Mouse (Mus musculus): ENCODE measurements around the gene Olfr461. TPM values are rescaled to one million over a fixed set of nuclear protein-coding genes. Genes with fewer than 3 reads are reported as not detected.
"Not testable (repeated sequence)": the region's sequence is repeated elsewhere in the genome, so short reads cannot be mapped to it uniquely, and the experiment has no call there.

Gene Olfr461
- 0.04 TPM in 1 of 2 replicates, not detected in the other for polyA plus RNA-seq (2014; fragmentation: Nextera tagmentation; extraction: Ambion mirVana)

DNA sequence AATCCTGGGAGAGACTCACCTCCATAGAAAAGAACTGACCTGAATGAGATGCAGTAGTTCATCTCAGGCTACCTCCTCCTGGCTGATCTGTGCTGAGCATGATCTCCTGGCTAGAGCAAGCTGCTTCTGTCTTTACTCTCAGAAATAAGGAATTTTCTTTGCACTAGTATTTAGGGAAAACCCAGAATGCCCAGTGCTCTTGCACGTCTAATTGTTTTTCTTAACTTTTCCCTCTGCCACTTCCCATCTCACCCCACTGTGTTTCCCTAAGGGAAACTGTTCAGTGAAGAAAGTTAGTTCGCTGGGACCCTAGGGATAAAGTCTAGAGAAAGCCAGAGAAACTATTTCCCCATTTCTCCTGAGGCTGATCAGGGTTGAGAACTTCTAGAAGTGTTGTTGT lies at the start of gene Olfr461:
Gene Olfr461, minus strand, starts transcription at position 101 of the 400 bp plus-strand sequence.
- Histone ChIP-seq H3K27me3 (ENCODE audit: insufficient read depth, low read length) (no peaks in the 10 kb centered on the region), H3K36me3 (ENCODE audit: insufficient read depth) (no peaks in the 10 kb centered on the region), H3K9me3 (ENCODE audit: low read depth, low read length) (no peaks in the 10 kb centered on the region), H3K4me2 (no peak within 1 kb of the TSS), H3K4me1 (ENCODE audit: insufficient read depth) (no peaks in the 10 kb centered on the region), H3K27ac (ENCODE audit: low read depth) (no peak within 1 kb of the TSS), H3K4me3 (ENCODE audit: low read depth, low read length) (no peak within 1 kb of the TSS), H3K9ac (no peak within 1 kb of the TSS)
- ATAC-seq (ENCODE audit: insufficient read depth) = no peak
- no peak for TF ChIP-seq CTCF (IDR thresholded peaks at IDR 0.05; ENCODE audit: low read depth)
- WGBS = 83% methylated on average over 2 of the region's 2 CpGs
- no peak for DNase-seq

DNA sequence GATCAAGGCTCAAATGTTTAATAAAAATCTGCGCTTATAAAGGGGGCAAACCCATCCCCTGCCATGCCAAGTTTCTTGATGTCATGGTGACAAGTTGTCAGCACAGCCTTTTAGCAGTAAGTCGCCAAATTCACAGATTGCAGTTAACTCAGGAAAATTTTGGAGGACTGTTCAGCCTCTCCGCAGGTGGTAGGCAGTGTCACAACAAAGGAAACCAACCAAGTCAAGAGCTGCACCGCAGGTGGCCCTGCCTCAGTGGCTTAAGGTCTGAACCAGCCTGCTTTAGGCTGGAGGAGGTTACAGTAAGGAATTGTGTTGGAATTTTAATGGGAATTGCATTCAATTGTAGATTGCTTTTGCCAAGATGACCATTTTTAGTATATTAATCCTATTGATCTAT lies 43.7 kb upstream of the Olfr461 start:
- H3K4me2 ChIP-seq; H3K36me3 ChIP-seq (ENCODE audit: insufficient read depth); H3K4me1 ChIP-seq (ENCODE audit: insufficient read depth); DNase-seq; H3K27ac ChIP-seq (ENCODE audit: low read depth); H3K4me3 ChIP-seq (ENCODE audit: low read depth, low read length); ATAC-seq (ENCODE audit: insufficient read depth); H3K9ac ChIP-seq; H3K27me3 ChIP-seq (ENCODE audit: insufficient read depth, low read length); H3K9me3 ChIP-seq (ENCODE audit: low read depth, low read length): not testable (repeated sequence)
- WGBS = 29% methylated on average over 4 of the region's 4 CpGs

DNA sequence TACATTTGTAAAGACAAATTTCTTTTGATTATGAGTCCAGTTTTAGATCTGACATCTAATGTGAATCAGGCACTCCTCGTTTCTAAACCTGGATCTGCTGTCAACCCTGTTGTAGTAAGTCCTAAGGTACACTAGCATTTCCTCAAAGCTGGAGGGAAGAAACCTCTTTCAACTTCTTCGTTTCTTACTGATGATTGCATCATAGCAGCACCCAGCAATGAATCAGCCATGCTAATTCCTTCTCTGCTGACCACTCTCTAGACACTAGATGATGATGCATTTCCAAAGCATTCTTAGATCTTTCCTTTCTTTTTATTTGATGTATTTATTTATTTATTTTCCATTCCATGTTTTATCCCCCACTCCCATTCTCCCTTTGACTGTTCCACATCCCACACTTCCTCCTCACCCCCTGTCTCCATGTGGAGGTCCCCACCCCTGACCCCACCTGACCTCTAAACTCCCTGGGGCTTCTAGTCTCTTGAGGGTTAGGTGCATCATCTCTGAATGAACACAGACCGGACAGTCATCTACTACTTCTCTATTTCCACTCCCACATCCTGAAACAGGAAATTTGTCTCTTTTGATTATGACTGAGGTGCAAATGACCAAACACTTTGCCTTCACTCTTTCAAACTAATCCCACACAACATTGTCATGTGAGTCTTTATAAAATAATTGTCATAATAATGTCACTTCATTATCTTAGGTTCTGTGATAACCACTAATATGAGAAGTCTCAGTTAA lies 40.1 kb upstream of the Olfr461 start:
- DNase-seq (no peak), ATAC-seq (ENCODE audit: insufficient read depth) (no peak)
- 57% methylated on average over 3 of the region's 3 CpGs for WGBS
- TF ChIP-seq CTCF (IDR thresholded peaks at IDR 0.05; ENCODE audit: low read depth) = no peak
- H3K27ac ChIP-seq (ENCODE audit: low read depth) = no peak overlapping the region
- no peaks in the 10 kb centered on the region for H3K4me1 ChIP-seq (ENCODE audit: insufficient read depth)
- no peaks in the 10 kb centered on the region for H3K27me3 ChIP-seq (ENCODE audit: insufficient read depth, low read length)
- no peak overlapping the region for H3K4me2 ChIP-seq
- no peaks in the 10 kb centered on the region for H3K36me3 ChIP-seq (ENCODE audit: insufficient read depth)
- H3K9me3 ChIP-seq (ENCODE audit: low read depth, low read length) = no peaks in the 10 kb centered on the region
- H3K4me3 ChIP-seq (ENCODE audit: low read depth, low read length) = no peak overlapping the region
- no peak overlapping the region for H3K9ac ChIP-seq

DNA sequence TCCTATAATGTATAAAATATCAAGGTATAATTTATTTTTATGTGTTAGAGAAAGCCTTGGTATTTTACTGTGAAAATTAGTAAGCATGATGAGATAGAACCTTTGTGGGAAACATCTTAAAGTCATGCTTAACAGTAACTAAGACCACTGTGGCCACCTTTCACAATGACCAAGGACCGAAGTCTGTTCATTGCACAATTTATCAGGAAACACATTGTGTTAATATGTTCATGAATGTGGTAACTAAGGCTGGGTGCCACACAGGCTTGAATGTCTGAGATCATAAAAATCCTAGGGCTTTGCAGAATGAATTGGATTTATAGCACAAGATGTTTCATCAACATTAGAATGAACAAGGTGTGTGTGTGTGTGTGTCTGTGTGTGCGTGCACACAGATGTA lies 33.5 kb upstream of the Olfr461 start:
- no peak overlapping the region for H3K27ac ChIP-seq (ENCODE audit: low read depth)
- H3K27me3 ChIP-seq (ENCODE audit: insufficient read depth, low read length) = no peaks in the 10 kb centered on the region
- WGBS = 88% methylated on average over 2 of the region's 2 CpGs
- no peak for TF ChIP-seq CTCF (IDR thresholded peaks at IDR 0.05; ENCODE audit: low read depth)
- no peaks in the 10 kb centered on the region for H3K9me3 ChIP-seq (ENCODE audit: low read depth, low read length)
- H3K4me1 ChIP-seq (ENCODE audit: insufficient read depth) = no peaks in the 10 kb centered on the region
- H3K36me3 ChIP-seq (ENCODE audit: insufficient read depth) = no peaks in the 10 kb centered on the region
- ATAC-seq (ENCODE audit: insufficient read depth) (no peak), DNase-seq (no peak)
- H3K4me2 ChIP-seq = no peak overlapping the region
- no peak overlapping the region for H3K9ac ChIP-seq
- no peak overlapping the region for H3K4me3 ChIP-seq (ENCODE audit: low read depth, low read length)

DNA sequence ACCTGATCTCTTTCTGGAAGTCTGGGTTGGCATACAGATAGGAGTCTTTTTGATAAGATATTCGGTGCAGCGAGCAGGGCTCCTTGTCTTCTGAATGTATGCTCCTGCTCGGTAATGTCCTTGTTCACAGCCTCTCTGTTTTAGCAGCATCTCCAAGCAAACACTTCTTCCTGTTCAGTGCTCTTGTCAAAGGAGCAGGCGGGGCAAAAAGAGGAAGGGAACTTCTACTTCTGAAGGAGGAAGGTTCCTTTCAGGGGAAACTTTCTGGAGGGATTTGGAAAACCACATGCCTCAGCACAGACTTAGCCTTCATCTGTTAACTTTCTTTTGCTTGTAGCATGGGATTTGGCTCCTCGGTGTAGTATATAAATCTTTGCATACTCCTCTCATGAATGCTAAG lies 30.8 kb upstream of the Olfr461 start, which contains the start of gene Clec5a:
Gene Clec5a, minus strand, starts transcription at position 177 of the 400 bp plus-strand sequence.
- no peaks in the 10 kb centered on the region for H3K36me3 ChIP-seq (ENCODE audit: insufficient read depth)
- no peak for DNase-seq
- no peak within 1 kb of the TSS for H3K4me3 ChIP-seq (ENCODE audit: low read depth, low read length)
- no peaks in the 10 kb centered on the region for H3K9me3 ChIP-seq (ENCODE audit: low read depth, low read length)
- H3K27ac ChIP-seq (ENCODE audit: low read depth) = no peak within 1 kb of the TSS
- H3K4me1 ChIP-seq (ENCODE audit: insufficient read depth) = no peaks in the 10 kb centered on the region
- no peak for TF ChIP-seq CTCF (IDR thresholded peaks at IDR 0.05; ENCODE audit: low read depth)
- H3K4me2 ChIP-seq = no peak within 1 kb of the TSS
- no peak for ATAC-seq (ENCODE audit: insufficient read depth)
- H3K27me3 ChIP-seq (ENCODE audit: insufficient read depth, low read length) = no peaks in the 10 kb centered on the region
- 64% methylated on average over 5 of the region's 5 CpGs for WGBS
- no peak within 1 kb of the TSS for H3K9ac ChIP-seq

DNA sequence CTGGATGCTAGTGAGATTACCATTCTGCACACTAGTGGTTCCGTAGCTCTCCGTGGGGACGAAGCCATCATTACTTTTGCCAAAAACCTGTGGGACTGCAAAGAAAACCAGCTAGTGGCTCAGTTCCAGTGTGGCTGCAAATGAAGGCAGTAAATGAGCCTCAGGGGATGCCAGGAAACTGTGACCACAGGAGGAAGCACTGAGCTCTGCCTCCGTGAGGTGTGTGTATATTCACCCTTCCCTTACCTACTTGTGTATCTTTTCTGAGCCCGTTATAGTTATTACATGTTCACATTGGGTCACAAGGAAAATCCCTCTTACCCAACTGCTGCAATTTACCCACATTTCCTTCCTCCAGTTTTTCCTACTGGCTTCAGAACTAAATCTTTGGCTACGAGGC lies 29.5 kb upstream of the Olfr461 start:
- no peak for TF ChIP-seq CTCF (IDR thresholded peaks at IDR 0.05; ENCODE audit: low read depth)
- no peak overlapping the region for H3K9ac ChIP-seq
- no peaks in the 10 kb centered on the region for H3K9me3 ChIP-seq (ENCODE audit: low read depth, low read length)
- no peaks in the 10 kb centered on the region for H3K27me3 ChIP-seq (ENCODE audit: insufficient read depth, low read length)
- H3K27ac ChIP-seq (ENCODE audit: low read depth) = no peak overlapping the region
- ATAC-seq (ENCODE audit: insufficient read depth) (no peak), DNase-seq (no peak)
- H3K4me2 ChIP-seq = no peak overlapping the region
- H3K4me3 ChIP-seq (ENCODE audit: low read depth, low read length) = no peak overlapping the region
- 86% methylated on average over 6 of the region's 6 CpGs for WGBS
- no peaks in the 10 kb centered on the region for H3K4me1 ChIP-seq (ENCODE audit: insufficient read depth)
- no peaks in the 10 kb centered on the region for H3K36me3 ChIP-seq (ENCODE audit: insufficient read depth)

DNA sequence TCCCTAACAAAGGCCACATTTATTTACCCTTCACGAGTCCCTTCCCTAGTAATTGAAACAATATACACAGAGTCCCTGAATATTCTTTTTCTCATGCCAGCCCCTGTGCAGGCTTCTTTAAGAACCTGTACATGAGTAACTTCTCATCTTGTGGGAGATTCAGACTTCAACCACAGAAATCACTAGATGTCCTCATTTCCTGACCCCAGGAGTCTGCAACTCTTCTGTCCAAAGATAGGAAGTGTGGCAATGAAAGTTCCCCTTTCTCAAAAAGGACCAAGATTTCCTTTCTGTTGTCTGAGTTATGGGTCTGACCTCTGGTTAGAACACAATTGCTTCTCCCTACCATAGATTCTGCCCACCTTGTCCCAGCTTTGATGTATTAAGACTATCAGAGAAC lies 21.5 kb upstream of the Olfr461 start:
- TF ChIP-seq CTCF (IDR thresholded peaks at IDR 0.05; ENCODE audit: low read depth) = no peak
- DNase-seq (no peak), ATAC-seq (ENCODE audit: insufficient read depth) (no peak)
- H3K4me1 ChIP-seq (ENCODE audit: insufficient read depth) = no peaks in the 10 kb centered on the region
- H3K4me3 ChIP-seq (ENCODE audit: low read depth, low read length) = no peak overlapping the region
- no peaks in the 10 kb centered on the region for H3K27me3 ChIP-seq (ENCODE audit: insufficient read depth, low read length)
- H3K9ac ChIP-seq = no peak overlapping the region
- no peak overlapping the region for H3K27ac ChIP-seq (ENCODE audit: low read depth)
- WGBS = 73% methylated on average over 1 of the region's 1 CpGs
- no peaks in the 10 kb centered on the region for H3K36me3 ChIP-seq (ENCODE audit: insufficient read depth)
- no peaks in the 10 kb centered on the region for H3K9me3 ChIP-seq (ENCODE audit: low read depth, low read length)
- H3K4me2 ChIP-seq = no peak overlapping the region

All from lung, embryonic 14.5 days (tissue).